Mouse (Mus musculus) thymus, adult 2 months (tissue): ENCODE results near the gene Cdh11.

Source experiments
- CTCF ChIP-seq: fragments of 200-500 bp; IDR thresholded peaks from 2 replicates; pipeline ENCODE4 v1.5.1; 2012; ENCODE audit warnings: mild to moderate bottlenecking, control low read depth, low read length, moderate library complexity, borderline replicate concordance; ENCODE audit not compliant: control insufficient read depth, poor library complexity, insufficient read depth; ENCODE audit errors: extremely low read depth
- POLR2A ChIP-seq: fragments of 200-500 bp; IDR thresholded peaks from 2 replicates; pipeline ENCODE4 v1.6.1; 2012; ENCODE audit warnings: mild to moderate bottlenecking, low read length, control low read depth, moderate library complexity; ENCODE audit not compliant: control insufficient read depth, poor library complexity, insufficient read depth; ENCODE audit errors: extremely low read depth

DNA sequence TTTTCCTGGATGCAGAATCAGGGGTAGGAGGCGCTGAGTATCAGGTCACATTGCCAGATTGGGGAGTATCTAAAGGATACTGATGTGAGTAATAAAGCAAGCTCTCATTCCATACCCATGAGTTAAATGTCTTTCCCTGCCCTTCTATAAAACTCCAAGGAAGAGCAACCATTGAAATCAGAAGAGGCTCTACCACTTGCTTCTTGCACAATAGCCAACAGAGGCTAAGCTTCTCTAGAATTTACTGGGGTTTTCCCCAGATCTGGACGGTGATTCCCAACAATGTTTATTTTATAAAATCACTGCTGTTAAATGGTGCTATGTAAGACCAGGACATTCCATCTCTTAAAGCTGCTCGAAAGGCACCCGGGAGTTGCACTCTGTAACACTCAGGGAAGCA, 44.5 kb downstream of the Cdh11 start:
- TF ChIP-seq POLR2A, result no peak
- no peak for TF ChIP-seq CTCF
